Mouse (Mus musculus): ENCODE measurements around the gene Slc35g3.

- TF ChIP-seq POLR2A (IDR thresholded peaks at IDR 0.05; ENCODE audit: borderline replicate concordance, low read depth, low read length) (no peak), CTCF (IDR thresholded peaks at IDR 0.05; ENCODE audit: low read depth, low read length) (no peak)
Observed at GRCm38 (mm10) chr11:69729063-69729462, 32.7 kb downstream of the Slc35g3 start.

All from bone marrow macrophage, adult 2 months (primary cell).